Mouse (Mus musculus): ENCODE results near the gene Zfp648.

GRCm38 (mm10) chr1:154232594-154232993 lies 31.6 kb downstream of the Zfp648 start:
- no peak for TF ChIP-seq GATA1 (IDR thresholded peaks at IDR 0.05; ENCODE audit: low read length)
- no peak for TF ChIP-seq TAL1 (IDR thresholded peaks at IDR 0.05; ENCODE audit: low read length)
